Mouse (Mus musculus): Measurements from ENCODE around the gene Incenp.

DNA sequence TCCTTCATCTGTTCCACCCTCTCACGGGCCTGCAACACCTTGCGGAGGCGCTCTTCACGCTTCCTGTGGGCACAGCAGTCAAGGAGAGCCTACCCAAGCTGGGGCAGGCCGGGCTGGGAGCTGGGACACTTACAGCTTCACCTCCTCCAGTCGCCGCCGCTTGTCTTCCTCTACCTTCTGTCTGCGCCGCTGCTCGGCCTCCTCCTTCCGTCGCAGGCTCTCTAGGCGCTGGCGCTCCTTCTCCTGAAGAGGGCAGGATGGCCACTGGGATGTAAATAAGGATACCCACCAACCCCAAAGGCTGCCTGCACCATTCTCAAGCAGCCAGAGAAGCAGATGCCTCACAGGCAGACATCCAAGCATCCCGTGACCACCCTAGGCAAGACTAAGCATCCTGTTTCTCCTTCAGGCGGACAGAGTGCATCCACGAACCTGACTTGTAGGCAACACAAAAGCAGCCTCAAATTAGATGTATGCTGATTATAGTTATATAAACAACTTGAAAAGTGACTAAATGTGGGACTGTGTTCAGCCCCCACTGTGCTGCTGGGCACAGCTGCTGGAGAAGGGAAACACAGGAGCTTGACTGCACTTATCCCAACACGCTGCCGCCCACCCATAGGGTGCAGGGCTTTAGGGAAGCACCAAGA, 21.0 kb downstream of the Incenp start:
- TF ChIP-seq ZC3H11A (IDR thresholded peaks at IDR 0.05; ENCODE audit: low read depth, low read length): no peak
- no peak for TF ChIP-seq ZNF384 (IDR thresholded peaks at IDR 0.05; ENCODE audit: low read depth, low read length)
- TF ChIP-seq CHD2 (IDR thresholded peaks at IDR 0.05; ENCODE audit: low read length): no peak
- TF ChIP-seq CTCF (IDR thresholded peaks at IDR 0.05 in 2 of 3, conservative IDR thresholded peaks at IDR 0.05 in 1 of 3; ENCODE audit: control insufficient read depth in 1 of 3, insufficient read depth in 1 of 3, low read depth in 2 of 3, low read length in 3 of 3, poor library complexity in 1 of 3, severe bottlenecking in 1 of 3): no peak
- no peak for TF ChIP-seq JUND (IDR thresholded peaks at IDR 0.05; ENCODE audit: low read depth, low read length)
- no peak for TF ChIP-seq MAX (IDR thresholded peaks at IDR 0.05; ENCODE audit: low read length)
